ENCODE assay signal across 9 mouse cellular contexts in the genomic region with DNA sequence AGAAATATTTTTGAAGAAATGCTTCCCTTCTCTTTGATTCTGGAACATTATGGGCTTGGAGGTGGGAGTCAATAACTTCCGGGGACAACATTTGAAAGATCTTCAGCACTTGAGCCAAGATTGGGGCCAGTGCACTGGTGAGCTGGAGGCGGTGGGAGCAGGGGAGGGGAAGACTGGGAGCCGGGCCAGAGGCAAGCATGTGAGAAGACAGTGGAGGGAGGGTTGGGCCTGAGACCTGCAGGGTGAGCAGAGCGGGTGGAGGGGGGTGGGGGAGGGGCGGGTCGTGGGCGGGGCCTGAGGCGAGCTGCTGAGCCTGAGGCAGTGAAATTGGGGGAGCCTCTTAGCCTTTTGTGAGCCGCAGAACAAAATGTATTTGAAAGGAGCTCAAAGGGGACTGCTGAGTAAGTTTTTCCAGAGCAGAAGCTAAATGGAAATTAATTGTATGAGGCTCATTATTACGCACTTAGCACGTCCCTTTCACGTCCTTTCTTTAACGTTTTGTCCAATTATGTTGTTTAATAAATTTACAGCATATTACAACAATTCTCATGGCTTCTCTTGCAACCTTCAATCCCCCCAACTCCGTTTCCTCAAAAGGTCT.
DNase-seq lines count a peak whose midpoint lies in the region; ATAC-seq and TF ChIP-seq lines count a peak whose summit lies in the region.
"Had no signal": no experiment of that assay in that cellular context is flagged by ENCODE, and none has a peak within 500 bp of the region (broad histone marks: within the 10 kb centered on the region; RNA-seq: fewer than 3 reads in every experiment).

No protein-coding gene starts in this region.

- no peak overlapping the region for H3K4me3 ChIP-seq in gastrocnemius, adult 2 months
- H3K4me3 ChIP-seq in midbrain, embryonic 12.5 days = no peak overlapping the region
- H3K4me3 ChIP-seq: liver, embryonic 13.5 days had no signal

- peak; percentile 94 for ATAC-seq in midbrain, embryonic 12.5 days (ENCODE audit: low FRiP score, low read depth)

- 0 out of 2 replicates have a peak, but pooled peaks cover 12% of the 10 kb centered on the region for H3K4me1 ChIP-seq in midbrain, embryonic 12.5 days

- peaks cover 5% of the 10 kb centered on the region; the same call in 1 of the 2 replicates for H3K9me3 ChIP-seq in midbrain, embryonic 12.5 days
- H3K9me3 ChIP-seq: liver, embryonic 13.5 days had no signal

- peak; percentile 15 for DNase-seq in gastrocnemius, postnatal 10 days
- DNase-seq in gastrocnemius, adult 2 months = no peak
- DNase-seq in NIH3T3 (ENCODE audit: low read depth) = peak; percentile 41
- DNase-seq in heart, postnatal 14 days = peak; percentile 5 to 18
- peak; percentile 59 to 68 for DNase-seq in kidney, postnatal 4 days
- peak; percentile 79 for DNase-seq in testis, postnatal 10 days (ENCODE audit: low spot score)
- DNase-seq in thymus, postnatal 25 days = no peak
- DNase-seq: liver, embryonic 13.5 days had no signal

- intact Hi-C loops in gastrocnemius, adult 2 months (cut with DNase I) = no loop called here
- intact Hi-C loops in heart, postnatal 14 days (cut with DNase I) = no loop called here

- WGBS in midbrain, embryonic 12.5 days = 17% methylated on average over 12 of the region's 14 CpGs

- H3K4me2 ChIP-seq in midbrain, embryonic 12.5 days (replicated peaks) = peak overlapping the region; percentile 7; the same call in 1 of the 2 replicates
- H3K4me2 ChIP-seq: liver, embryonic 13.5 days had no signal

- no peaks in the 10 kb centered on the region for H3K27me3 ChIP-seq in midbrain, embryonic 12.5 days
- H3K27me3 ChIP-seq: liver, embryonic 13.5 days had no signal

- H3K27ac ChIP-seq in gastrocnemius, adult 2 months = no peak overlapping the region
- no peak overlapping the region for H3K27ac ChIP-seq in midbrain, embryonic 12.5 days (replicated peaks)
- H3K27ac ChIP-seq: liver, embryonic 13.5 days had no signal

- no peak overlapping the region for H3K9ac ChIP-seq in midbrain, embryonic 12.5 days (replicated peaks)
- H3K9ac ChIP-seq: liver, embryonic 13.5 days had no signal

- no peak for TF ChIP-seq CTCF in gastrocnemius, adult 2 months (IDR thresholded peaks at IDR 0.05)

- no peaks in the 10 kb centered on the region for H3K36me3 ChIP-seq in midbrain, embryonic 12.5 days
- H3K36me3 ChIP-seq: liver, embryonic 13.5 days had no signal

Comparison
In these comparisons a context has a peak if more than half of its experiments do, and no peak if none do; other contexts are left out.
1. DNase-seq: peak in gastrocnemius, postnatal 10 days (single experiment), NIH3T3 (single experiment), heart, postnatal 14 days (2 of 2), kidney, postnatal 4 days (2 of 2) and testis, postnatal 10 days (single experiment); none in gastrocnemius, adult 2 months (single experiment) and thymus, postnatal 25 days (single experiment).